Mouse (Mus musculus): ENCODE results near the gene Lmtk2. TPM values are rescaled to one million over a fixed set of nuclear protein-coding genes. Genes with fewer than 3 reads are reported as not detected.

Lmtk2 gene
- polyA plus RNA-seq, 1 experiment from 2014 or later, result 4.4 TPM

DNA sequence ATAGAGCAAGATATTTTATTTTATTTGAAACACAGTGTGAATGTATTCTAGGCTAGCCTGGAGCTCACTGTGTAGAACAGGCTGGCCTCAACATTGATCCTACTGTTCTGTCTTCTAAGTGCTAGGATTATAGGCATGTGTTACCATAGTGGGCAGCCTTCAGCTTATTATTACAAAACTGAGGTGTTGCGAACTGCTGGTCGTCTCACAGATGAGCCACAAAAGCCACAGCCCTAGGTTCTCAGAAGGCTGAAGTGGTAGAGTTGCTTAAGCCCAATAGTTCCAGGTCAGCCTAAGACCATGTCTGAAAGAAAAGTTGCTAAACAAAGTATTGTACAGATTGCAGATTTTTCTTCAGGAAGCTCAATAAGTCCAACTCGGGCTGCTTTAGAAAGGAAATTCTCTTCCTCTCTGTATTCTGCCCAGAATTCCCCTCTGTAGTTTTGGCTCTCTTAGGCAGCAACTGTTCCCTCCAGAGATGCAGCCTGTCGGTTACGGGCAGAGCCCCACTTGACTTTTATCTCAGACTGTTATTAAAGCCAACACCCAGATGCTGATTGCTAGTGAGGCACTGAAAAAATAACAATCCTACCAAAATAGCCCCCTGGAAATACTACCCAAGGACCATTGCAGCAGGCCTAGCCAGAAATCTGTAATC lies 14.9 kb downstream of the Lmtk2 start:
- 76% methylated on average over 5 of the region's 5 CpGs for WGBS
- no peak for ATAC-seq (ENCODE audit: insufficient number of reproducible peaks, low FRiP score, low TSS enrichment, low read depth)
- no peaks in the 10 kb centered on the region for H3K36me3 ChIP-seq (ENCODE audit: control insufficient read depth, insufficient read depth, low read length)

DNA sequence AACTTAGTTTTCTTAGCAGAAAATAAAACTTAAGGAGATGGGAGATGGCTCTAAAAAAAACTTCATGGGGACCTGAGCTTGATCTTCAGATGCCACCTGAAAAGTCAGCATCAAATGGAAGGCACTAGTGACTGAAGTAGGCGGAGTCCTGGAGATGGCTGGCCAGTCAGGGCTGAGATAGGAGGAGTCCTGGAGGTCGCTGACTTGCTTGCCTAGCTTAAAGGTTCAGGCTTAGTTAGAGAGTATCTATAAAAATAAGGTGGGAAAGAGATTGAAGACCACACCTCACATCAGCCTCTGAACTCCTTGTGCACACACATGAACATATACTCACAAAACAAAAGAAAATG lies 15.4 kb downstream of the Lmtk2 start:
- no peaks in the 10 kb centered on the region for H3K4me1 ChIP-seq (ENCODE audit: control insufficient read depth, insufficient read depth, low read length)
- H3K9me3 ChIP-seq (ENCODE audit: control insufficient read depth, low read length), result no peaks in the 10 kb centered on the region
- ATAC-seq (ENCODE audit: insufficient number of reproducible peaks, low FRiP score, low TSS enrichment, low read depth), result no peak
- no peak overlapping the region for H3K4me2 ChIP-seq (ENCODE audit: low read depth, severe bottlenecking)
- 53% methylated on average over 2 of the region's 2 CpGs for WGBS
- no peak overlapping the region for H3K27ac ChIP-seq (replicated peaks; ENCODE audit: low read depth, low read length)
- H3K4me3 ChIP-seq (ENCODE audit: low read depth, low read length), result no peak overlapping the region
- H3K9ac ChIP-seq (ENCODE audit: low read length), result no peak overlapping the region
- H3K27me3 ChIP-seq (ENCODE audit: control insufficient read depth, insufficient read depth, low read length), result no peaks in the 10 kb centered on the region
- no peak for DNase-seq (ENCODE audit: low spot score)
- H3K36me3 ChIP-seq (ENCODE audit: control insufficient read depth, insufficient read depth, low read length), result no peaks in the 10 kb centered on the region

More for the DNA sequence above, 14.9 kb downstream of the Lmtk2 start:
- Histone ChIP-seq H3K27me3 (ENCODE audit: control insufficient read depth, insufficient read depth, low read length) (no peaks in the 10 kb centered on the region), H3K4me2 (ENCODE audit: low read depth, severe bottlenecking) (no peak overlapping the region), H3K9me3 (ENCODE audit: control insufficient read depth, low read length) (no peaks in the 10 kb centered on the region), H3K4me1 (ENCODE audit: control insufficient read depth, insufficient read depth, low read length) (no peaks in the 10 kb centered on the region), H3K4me3 (ENCODE audit: low read depth, low read length) (no peak overlapping the region), H3K9ac (ENCODE audit: low read length) (no peak overlapping the region), H3K27ac (replicated peaks; ENCODE audit: low read depth, low read length) (no peak overlapping the region)
- no peak for DNase-seq (ENCODE audit: low spot score)

DNA sequence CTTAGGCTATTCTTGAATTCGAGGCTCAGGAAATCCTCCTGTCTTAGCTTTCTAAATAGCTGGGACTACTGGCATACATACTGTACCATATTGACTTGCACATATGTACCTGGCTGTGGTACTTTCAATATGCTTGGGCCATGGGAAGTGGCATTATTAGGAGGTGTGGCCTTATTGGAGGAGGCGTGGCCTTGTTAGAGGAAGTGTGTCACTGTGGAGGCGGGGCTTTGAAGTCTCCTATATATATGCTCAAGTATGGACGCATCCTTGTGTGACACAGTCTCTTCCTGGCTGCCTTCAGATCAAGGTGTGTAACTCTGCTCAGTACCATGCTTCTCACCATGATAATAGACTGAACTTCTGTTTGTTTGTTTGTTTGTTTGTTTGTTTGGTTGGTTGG lies 18.0 kb downstream of the Lmtk2 start:
- H3K36me3 ChIP-seq (ENCODE audit: control insufficient read depth, insufficient read depth, low read length), result no peaks in the 10 kb centered on the region
- no peak overlapping the region for H3K4me2 ChIP-seq (ENCODE audit: low read depth, severe bottlenecking)
- no peak for ATAC-seq (ENCODE audit: insufficient number of reproducible peaks, low FRiP score, low TSS enrichment, low read depth)
- 94% methylated on average over 4 of the region's 4 CpGs for WGBS
- no peaks in the 10 kb centered on the region for H3K27me3 ChIP-seq (ENCODE audit: control insufficient read depth, insufficient read depth, low read length)
- H3K4me3 ChIP-seq (ENCODE audit: low read depth, low read length), result no peak overlapping the region
- H3K9ac ChIP-seq (ENCODE audit: low read length), result no peak overlapping the region
- H3K9me3 ChIP-seq (ENCODE audit: control insufficient read depth, low read length), result no peaks in the 10 kb centered on the region
- H3K27ac ChIP-seq (replicated peaks; ENCODE audit: low read depth, low read length), result no peak overlapping the region
- no peak for DNase-seq (ENCODE audit: low spot score)
- H3K4me1 ChIP-seq (ENCODE audit: control insufficient read depth, insufficient read depth, low read length), result no peaks in the 10 kb centered on the region

GRCm38 (mm10) chr5:144119286-144119685 lies 19.1 kb downstream of the Lmtk2 start:
- Histone ChIP-seq H3K27me3 (ENCODE audit: control insufficient read depth, insufficient read depth, low read length) (no peaks in the 10 kb centered on the region), H3K9ac (ENCODE audit: low read length) (no peak overlapping the region), H3K9me3 (ENCODE audit: control insufficient read depth, low read length) (no peaks in the 10 kb centered on the region), H3K4me3 (ENCODE audit: low read depth, low read length) (no peak overlapping the region), H3K4me2 (ENCODE audit: low read depth, severe bottlenecking) (no peak overlapping the region), H3K27ac (replicated peaks; ENCODE audit: low read depth, low read length) (no peak overlapping the region), H3K36me3 (ENCODE audit: control insufficient read depth, insufficient read depth, low read length) (no peaks in the 10 kb centered on the region), H3K4me1 (ENCODE audit: control insufficient read depth, insufficient read depth, low read length) (no peaks in the 10 kb centered on the region)
- WGBS, result 88% methylated on average over 2 of the region's 2 CpGs
- ATAC-seq (ENCODE audit: insufficient number of reproducible peaks, low FRiP score, low TSS enrichment, low read depth) (no peak), DNase-seq (ENCODE audit: low spot score) (no peak)

DNA sequence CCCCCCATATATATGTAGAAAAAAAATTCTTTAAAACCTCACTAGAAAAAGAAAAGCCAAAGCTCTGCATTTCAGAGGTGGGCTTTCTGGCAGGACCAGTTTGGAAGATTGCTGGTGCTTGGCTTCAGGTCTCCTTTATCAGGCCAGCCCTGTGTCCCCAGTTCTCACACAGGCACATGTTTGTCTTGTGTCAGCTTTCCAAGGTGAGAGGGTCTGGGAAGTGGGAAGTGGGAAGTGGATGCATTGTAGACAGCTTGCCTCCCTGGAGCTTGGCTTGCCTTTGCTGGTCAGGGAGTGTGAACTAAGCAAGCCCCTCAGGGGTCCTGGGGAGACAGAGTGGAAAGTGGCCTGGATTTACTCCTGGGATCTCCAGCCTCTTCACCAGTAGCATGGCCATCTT lies 21.3 kb downstream of the Lmtk2 start:
- ATAC-seq (ENCODE audit: insufficient number of reproducible peaks, low FRiP score, low TSS enrichment, low read depth), result no peak
- Histone ChIP-seq H3K27me3 (ENCODE audit: control insufficient read depth, insufficient read depth, low read length) (no peaks in the 10 kb centered on the region), H3K27ac (replicated peaks; ENCODE audit: low read depth, low read length) (no peak overlapping the region), H3K4me3 (ENCODE audit: low read depth, low read length) (no peak overlapping the region), H3K9me3 (ENCODE audit: control insufficient read depth, low read length) (no peaks in the 10 kb centered on the region), H3K36me3 (ENCODE audit: control insufficient read depth, insufficient read depth, low read length) (no peaks in the 10 kb centered on the region), H3K4me2 (ENCODE audit: low read depth, severe bottlenecking) (no peak overlapping the region), H3K4me1 (ENCODE audit: control insufficient read depth, insufficient read depth, low read length) (no peaks in the 10 kb centered on the region), H3K9ac (ENCODE audit: low read length) (no peak overlapping the region)
- DNase-seq (ENCODE audit: low spot score), result no peak

- no peak overlapping the region for H3K27ac ChIP-seq (replicated peaks; ENCODE audit: low read depth, low read length)
- no peaks in the 10 kb centered on the region for H3K27me3 ChIP-seq (ENCODE audit: control insufficient read depth, insufficient read depth, low read length)
- no peaks in the 10 kb centered on the region for H3K4me1 ChIP-seq (ENCODE audit: control insufficient read depth, insufficient read depth, low read length)
- H3K9ac ChIP-seq (ENCODE audit: low read length), result no peak overlapping the region
- ATAC-seq (ENCODE audit: insufficient number of reproducible peaks, low FRiP score, low TSS enrichment, low read depth), result no peak
- no peak for DNase-seq (ENCODE audit: low spot score)
- H3K9me3 ChIP-seq (ENCODE audit: control insufficient read depth, low read length), result no peaks in the 10 kb centered on the region
- H3K4me3 ChIP-seq (ENCODE audit: low read depth, low read length), result no peak overlapping the region
- 85% methylated on average over 9 of the region's 9 CpGs for WGBS
- H3K4me2 ChIP-seq (ENCODE audit: low read depth, severe bottlenecking), result no peak overlapping the region
- H3K36me3 ChIP-seq (ENCODE audit: control insufficient read depth, insufficient read depth, low read length), result no peaks in the 10 kb centered on the region
Observed at GRCm38 (mm10) chr5:144125979-144126755, 25.9 kb downstream of the Lmtk2 start.

DNA sequence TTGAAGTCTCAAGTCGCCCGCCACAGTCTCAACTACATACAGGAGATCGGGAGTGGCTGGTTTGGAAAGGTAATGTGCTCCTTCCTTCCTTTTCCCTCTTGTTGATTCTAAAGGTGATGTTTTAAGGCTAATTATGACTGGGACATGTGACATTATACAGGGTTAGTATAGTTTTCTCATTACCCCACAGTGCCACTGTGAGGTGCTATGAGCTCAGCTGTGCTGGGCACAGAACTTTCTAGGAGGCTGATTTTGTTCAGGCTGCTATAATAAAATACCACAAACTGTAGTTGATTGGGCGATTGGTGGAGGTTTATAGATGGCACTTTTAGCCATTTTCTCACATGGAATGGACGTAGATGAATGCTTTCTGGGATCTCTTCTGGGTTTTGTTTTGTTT lies 43.3 kb downstream of the Lmtk2 start:
- Histone ChIP-seq H3K9me3 (ENCODE audit: control insufficient read depth, low read length) (no peaks in the 10 kb centered on the region), H3K36me3 (ENCODE audit: control insufficient read depth, insufficient read depth, low read length) (peaks cover 8% of the 10 kb centered on the region; the same call in 1 of the 2 replicates)
- ATAC-seq (ENCODE audit: insufficient number of reproducible peaks, low FRiP score, low TSS enrichment, low read depth), result no peak

GRCm38 (mm10) chr5:144146898-144147297 lies 46.7 kb downstream of the Lmtk2 start:
- peaks cover 9% of the 10 kb centered on the region for H3K36me3 ChIP-seq (ENCODE audit: control insufficient read depth, insufficient read depth, low read length)
- ATAC-seq (ENCODE audit: insufficient number of reproducible peaks, low FRiP score, low TSS enrichment, low read depth), result no peak
- no peak overlapping the region for H3K4me2 ChIP-seq (ENCODE audit: low read depth, severe bottlenecking)
- no peak overlapping the region for H3K4me3 ChIP-seq (ENCODE audit: low read depth, low read length)
- no peaks in the 10 kb centered on the region for H3K27me3 ChIP-seq (ENCODE audit: control insufficient read depth, insufficient read depth, low read length)
- H3K9ac ChIP-seq (ENCODE audit: low read length), result no peak overlapping the region
- no peaks in the 10 kb centered on the region for H3K4me1 ChIP-seq (ENCODE audit: control insufficient read depth, insufficient read depth, low read length)
- no peaks in the 10 kb centered on the region for H3K9me3 ChIP-seq (ENCODE audit: control insufficient read depth, low read length)
- H3K27ac ChIP-seq (replicated peaks; ENCODE audit: low read depth, low read length), result no peak overlapping the region
- no peak for DNase-seq (ENCODE audit: low spot score)

More for the DNA sequence above, 43.3 kb downstream of the Lmtk2 start:
- Histone ChIP-seq H3K9ac (ENCODE audit: low read length) (no peak overlapping the region), H3K27ac (replicated peaks; ENCODE audit: low read depth, low read length) (no peak overlapping the region), H3K4me2 (ENCODE audit: low read depth, severe bottlenecking) (no peak overlapping the region), H3K4me3 (ENCODE audit: low read depth, low read length) (no peak overlapping the region), H3K4me1 (ENCODE audit: control insufficient read depth, insufficient read depth, low read length) (no peaks in the 10 kb centered on the region), H3K27me3 (ENCODE audit: control insufficient read depth, insufficient read depth, low read length) (no peaks in the 10 kb centered on the region)
- WGBS, result 99% methylated on average over 5 of the region's 5 CpGs
- DNase-seq (ENCODE audit: low spot score), result no peak
